Mouse (Mus musculus): ENCODE results near the gene Exoc7. TPM values are rescaled to one million over a fixed set of nuclear protein-coding genes. Genes with fewer than 3 reads are reported as not detected.

Gene Exoc7
- 73.0 and 74.5 TPM in 2 replicates for polyA plus RNA-seq (2015; fragmentation: Nextera tagmentation; extraction: Ambion mirVana)

DNA sequence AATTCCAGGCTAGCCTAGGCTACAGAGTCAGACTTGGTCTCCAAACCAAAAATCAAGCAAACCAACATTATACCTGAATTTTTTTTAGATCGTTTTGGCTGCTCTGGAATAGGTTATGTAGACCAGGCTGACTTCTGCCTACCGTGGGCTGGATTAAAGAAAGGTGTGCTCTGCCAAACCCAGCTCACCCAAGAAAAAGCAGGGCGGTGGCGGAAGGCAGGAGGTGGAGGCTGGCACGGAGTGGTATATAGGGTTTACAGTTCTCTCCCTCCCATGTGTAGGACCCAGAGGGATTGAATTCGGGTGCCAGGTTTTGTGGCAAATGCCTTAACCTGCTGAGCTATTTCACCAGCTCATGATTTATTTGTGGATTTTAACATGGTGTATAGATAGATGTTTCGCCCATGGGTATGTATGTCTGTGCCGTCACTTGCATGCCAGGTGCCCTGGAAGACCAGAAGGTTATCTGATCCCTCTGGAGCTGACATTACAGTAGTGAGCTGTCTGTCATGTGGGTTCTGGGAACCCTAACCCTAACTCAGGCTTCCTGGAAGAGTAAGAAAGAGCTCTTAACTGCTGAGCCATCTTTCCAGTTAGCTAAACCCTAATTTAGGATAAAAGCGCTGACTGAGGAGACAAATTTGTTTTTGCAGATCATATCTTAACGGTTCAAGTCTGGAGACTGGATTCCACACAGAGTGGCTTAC is at the start of gene Exoc7:
Gene Exoc7 (minus strand): TSS at position 215 of the 707 bp plus-strand sequence.
- no peak for DNase-seq (ENCODE audit: low spot score)

DNA sequence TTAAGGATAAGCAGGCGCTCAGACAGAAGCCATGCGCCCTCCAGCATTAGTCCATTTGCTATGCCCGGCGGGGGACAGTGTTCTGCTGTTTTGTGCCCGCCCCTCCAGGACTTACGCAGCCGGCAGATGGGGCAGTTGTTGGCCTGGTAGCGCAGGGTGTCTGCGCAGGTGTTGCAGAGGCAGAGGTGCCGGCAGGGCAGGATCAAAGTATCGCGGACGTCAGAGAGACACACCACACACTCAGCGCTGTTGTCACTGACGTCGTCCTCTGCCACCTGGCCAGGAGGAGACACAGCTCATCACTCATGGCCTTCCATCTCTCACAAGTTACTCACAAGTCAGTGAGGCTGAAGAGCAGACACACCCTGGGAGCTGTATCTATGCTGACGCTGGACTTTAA is 47.5 kb upstream of the Exoc7 start:
- DNase-seq (ENCODE audit: low spot score): peak; percentile 88

DNA sequence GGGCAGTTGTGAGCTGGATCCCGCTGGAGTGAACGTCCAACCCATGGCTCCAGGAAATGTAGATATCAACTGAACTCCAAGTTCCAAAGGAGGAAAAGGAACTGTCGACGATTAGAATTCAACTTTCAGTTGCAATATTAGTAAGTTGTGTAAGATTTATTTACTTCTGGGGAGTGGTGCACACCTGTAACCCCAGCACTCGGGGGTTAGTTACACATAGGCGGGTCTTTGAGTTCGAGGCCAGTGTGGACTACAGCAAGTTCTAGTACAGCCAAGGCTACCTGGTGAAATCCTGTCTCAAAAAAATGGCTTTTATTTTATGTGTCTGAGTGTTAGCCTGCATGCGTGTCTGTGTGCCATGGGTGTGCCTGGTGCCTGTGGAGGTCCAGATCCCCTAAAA is 46.5 kb upstream of the Exoc7 start:
- no peak for DNase-seq (ENCODE audit: low spot score)

DNA sequence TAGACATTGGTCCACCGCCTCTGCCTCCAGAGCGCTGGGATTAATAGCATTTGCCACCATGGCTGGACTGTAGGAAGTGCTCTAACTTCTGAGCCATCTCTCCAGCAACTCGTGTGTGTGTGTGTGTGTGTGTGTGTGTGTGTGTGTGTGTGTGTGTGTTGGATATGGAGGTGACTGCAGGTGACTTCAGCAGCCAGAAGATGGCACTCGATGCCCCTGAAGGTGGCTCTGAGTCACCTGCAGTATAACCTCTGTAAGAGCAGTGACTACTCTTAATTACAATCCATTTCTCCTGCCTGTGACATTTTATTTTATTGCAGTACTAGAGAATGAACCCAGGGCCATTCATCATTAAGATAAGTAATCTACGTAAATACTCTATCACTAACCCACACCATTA is 44.3 kb upstream of the Exoc7 start:
- no peak for DNase-seq (ENCODE audit: low spot score)

DNA sequence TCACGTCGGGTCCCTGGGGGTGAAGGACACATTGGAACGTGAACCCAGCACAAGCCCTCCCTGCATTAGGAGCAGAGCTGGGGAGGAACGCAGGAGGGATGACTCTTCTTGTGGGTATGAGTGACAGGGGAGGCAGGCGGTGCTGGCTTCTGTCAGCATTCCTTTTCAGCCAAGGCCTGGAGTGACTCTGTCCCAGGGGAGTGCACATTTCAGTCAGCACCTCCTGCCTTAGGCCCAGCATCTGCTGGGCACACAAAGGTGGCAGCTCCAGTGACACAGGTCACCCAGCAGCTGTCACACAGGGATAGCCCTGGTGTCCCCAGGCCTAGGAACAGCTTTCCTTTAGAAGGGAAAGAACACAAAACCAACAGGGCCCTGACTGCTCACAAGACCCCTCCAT is 40.9 kb upstream of the Exoc7 start:
- DNase-seq (ENCODE audit: low spot score): no peak

DNA sequence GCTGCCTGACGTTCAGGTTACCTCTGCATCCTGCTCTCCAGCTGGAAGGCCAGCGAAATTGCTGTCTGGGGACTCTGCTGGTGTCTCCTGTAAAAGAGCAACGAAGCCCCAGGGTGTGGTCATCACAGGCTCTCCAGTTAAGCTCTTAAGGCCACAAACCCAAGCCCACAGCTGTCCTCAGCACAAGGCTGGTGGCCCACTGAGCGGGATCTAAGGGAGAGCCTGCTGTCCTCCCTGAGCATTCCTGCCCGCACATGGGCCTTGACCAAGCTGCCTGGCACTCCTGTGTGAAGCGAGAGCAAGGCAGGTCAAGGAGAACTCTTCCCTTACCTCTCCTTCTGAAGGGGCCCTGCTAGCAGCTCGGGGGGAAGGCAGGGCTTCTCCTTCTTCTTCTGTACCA is 40.0 kb upstream of the Exoc7 start:
- no peak for DNase-seq (ENCODE audit: low spot score)

DNA sequence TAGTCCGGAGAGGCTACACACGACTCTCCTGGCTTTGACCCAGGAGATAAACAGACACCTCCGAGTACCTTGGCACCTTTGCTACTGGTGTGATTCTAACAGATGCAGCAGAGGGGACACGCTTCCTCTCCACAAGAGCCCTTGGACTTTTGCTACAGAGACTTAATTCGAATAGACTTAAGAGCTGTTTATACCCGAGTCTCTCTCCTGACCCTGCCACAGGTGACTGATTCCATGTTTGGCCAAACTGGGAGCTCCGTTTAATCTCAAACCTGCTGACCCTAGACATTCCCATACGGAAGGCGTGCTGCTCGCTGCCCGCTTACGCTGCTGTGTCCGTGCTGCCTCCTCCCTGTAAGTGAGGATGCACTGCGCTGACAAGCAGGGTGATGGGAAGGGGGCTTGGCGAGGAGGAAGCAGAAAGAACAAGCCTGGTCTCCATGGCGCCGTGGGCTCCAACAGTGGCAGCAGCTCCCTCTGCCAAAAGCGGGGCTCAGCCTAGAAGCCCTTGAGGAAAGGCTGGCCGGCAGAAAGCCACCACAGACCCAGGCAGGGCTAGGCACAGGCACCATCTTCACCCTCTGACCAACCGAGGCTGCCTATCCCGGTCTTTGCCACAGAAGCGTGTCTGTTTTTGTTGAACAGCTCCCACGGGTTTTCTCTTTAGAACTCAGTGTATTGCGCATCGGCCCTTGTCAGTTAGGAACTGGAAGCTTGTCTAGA is 35.2 kb upstream of the Exoc7 start:
- DNase-seq (ENCODE audit: low spot score): no peak

DNA sequence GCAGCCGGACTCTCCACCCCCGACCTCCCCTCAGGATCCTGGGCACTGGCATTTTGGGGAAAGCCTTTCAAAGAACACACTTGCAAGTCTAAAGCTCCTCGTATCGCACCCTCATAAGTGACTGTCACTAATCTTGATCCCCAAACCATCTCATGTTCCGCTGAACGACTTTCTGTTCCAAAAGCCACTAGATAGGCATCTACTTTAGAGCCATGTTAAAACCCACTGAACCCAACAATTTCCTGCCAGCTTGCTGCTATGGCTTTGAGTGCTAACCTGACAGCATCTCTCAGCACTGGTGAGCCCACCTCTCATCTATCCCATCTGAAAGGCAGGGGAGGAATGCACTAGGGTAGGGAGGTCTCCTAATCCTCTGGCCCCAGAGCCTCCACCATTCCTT is 30.5 kb upstream of the Exoc7 start:
- peak; percentile 64 for DNase-seq (ENCODE audit: low spot score)

DNA sequence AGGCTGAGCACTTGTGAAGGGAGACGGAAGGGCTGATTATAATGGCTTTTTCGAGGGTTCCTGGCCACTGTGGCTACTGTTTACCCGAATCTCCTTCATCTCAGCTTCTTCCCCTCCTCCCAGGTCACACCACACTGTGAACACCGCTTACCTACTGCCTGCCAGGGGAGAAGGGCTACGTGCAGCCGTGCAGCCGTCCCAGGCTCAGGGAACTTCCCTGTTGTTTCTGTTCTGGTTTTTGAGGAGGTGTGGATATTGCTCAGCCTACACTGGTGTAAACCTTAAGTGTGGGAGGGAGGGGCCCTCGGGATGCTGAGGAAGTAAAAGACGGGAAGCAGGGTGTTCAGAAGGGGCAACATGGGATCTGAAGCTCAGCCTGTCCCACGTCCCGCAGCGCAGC is 30.0 kb upstream of the Exoc7 start:
- DNase-seq (ENCODE audit: low spot score): no peak

DNA sequence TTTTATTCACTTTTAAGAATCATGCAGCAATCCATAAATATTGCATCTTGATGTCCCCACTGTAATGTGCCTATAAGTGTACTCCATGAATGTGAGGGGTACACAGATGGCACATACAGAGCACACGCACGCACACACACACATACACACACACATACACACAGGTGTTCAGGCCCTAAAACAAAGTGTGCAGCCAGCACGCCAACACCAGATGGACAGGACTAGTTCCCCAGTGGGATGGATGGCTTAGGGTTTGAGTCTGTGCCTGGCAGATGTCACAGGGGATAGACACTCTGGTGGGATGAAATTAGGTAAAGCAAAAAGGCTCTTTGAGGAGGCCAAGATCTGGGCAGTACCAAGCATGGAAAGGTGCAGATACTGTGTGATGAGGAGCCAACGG is 29.4 kb upstream of the Exoc7 start:
- DNase-seq (ENCODE audit: low spot score): no peak

DNA sequence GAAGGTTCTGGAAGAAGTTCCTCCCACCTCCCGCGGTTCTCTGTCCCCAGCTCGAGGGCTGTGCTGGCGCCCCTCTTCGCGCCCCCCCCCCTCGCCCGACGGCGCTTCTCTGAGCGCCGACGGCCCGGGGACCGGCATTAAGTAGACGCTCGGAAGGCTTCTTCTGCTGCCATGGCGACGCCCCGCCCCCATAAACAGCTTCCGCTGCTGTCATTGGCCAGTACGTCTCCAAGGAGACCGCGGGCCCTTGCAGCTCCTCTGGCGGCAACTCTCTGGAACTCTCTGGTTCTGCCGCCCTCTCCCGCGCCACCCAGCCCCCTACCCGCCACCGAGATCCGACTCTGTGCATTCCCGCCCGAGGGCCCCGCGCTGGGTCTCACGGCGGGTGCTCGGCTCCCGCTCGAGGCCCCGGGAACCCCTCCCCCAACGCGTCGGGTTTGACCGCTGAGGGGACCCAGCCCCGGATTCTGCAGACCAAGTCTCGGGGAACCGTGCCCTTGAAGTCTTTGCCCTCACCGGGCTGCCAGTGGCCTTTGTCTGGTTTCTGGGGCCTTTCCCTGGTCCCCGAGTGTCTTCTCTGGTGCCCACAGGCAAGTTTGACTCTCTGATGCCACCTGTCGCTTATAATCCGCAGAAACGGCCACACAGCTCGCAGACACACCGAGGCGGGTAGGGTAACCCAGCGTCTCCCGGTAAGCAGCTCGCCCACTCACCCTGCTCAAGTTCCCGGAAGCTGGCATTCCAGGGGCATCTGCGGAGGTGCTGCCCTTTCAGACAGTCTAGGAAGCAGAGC is 28.4 kb upstream of the Exoc7 start, which contains the start of gene Foxj1:
Gene Foxj1 (minus strand): TSS at position 156 of the 793 bp plus-strand sequence.
- DNase-seq (ENCODE audit: low spot score): peak; percentile 95

DNA sequence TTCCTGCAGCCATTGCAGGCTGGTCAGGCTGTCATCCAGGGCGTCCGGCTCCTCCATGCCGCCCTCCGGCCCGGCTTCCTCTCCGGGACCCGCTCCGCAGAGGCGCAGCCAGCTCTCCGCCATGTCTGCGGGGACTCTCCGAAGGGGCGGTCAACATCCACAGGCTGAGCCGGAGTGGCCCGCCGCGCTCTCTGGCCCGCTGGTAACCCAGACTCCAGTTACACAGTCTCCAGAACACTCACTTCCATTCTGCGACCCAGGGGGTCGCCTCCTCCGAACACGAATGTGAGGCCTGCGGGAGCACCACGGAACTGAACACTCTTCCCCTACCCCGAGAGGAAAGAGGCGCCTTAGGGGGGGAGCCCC is 27.4 kb upstream of the Exoc7 start:
- DNase-seq (ENCODE audit: low spot score): no peak

DNA sequence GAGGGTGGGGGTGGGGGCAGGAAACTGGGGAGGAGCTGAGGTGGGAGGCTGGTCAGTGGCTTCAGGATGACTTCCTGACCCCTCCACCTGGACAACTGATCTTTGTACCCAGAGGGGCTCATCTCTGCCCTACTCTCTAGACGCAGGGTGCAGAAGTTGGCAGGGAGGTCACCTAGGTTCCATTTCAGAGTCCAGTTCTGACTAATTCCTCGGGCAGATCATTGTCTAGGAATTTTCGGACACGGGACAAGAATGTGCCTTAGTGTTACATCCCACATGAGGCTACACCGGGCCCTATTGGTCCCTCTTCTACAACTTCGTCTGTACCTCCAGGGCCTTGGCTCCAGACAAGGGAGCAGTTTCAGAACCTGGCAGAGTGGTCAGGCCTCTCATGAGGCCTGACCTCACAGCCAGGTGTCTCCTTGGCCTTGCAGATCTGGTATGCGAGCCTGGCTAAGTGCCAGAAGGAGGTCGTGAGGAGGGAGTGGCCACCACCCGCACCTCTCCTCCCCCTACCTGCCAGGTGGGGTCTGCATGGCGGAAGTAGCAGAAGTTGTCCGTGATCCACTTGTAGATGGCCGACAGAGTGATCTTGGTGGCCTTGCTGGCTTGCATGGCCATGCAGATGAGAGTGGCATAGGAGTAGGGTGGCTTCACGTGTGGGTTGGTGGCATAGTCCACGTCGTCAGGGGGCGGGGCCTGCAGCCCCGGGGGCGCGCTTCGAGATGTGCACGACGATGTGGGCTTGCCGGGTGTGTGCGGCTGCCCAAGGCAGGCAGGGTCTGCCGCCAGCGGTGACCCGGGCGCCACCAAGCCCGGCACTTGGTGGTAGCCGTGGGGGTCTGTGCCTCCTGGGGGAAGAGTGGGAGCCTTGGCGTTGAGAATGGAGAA is 26.7 kb upstream of the Exoc7 start:
- no peak for DNase-seq (ENCODE audit: low spot score)

DNA sequence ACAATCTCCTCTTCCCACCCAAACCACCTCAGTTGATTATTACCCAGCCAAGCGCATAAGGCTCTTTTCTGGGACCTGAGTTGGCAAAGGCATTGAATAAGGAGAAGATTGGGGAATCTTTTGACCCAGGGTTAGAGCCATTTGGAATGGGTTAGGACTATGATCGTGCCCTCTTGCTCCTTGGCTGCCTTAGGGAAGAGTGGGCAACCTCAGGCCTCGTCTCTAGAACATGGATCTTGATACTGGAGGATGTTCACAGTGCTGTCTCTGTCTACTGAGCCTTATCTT is 25.9 kb upstream of the Exoc7 start:
- no peak for DNase-seq (ENCODE audit: low spot score)

DNA sequence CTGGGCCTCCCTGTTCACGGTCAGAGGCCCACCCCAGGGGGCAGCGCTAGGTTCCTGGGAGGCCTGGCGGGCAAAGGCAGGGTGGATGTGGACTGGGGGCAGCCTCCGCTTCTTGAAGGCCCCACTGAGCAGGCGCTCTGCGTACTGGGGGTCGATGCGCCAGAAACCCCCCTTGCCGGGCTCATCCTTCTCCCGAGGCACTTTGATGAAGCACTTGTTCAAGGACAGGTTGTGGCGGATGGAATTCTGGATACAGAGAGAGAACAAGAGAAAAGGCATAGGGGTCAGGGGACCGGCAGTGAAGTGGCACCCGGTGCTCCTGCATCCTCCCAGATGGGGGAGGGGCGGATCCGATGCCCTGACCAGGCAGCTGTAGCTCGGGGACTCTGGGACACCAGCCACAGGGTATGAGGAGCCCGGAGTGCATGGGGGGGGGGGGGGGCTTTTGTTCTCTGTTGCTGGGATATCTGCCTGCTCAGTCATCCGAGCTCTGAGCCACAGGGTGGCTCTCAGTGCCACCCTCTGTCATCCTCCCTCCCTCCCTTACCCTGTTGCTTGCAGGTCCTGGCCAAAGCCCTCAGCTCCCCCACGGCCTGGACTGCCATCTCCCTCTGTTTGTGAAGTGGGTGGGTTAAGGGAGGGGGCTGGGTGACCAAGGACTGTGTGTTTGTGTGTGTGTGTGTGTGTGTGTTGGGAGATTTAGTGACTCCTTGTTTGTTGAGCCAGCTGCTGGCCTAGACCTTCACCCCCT is 25.4 kb upstream of the Exoc7 start:
- no peak for DNase-seq (ENCODE audit: low spot score)

DNA sequence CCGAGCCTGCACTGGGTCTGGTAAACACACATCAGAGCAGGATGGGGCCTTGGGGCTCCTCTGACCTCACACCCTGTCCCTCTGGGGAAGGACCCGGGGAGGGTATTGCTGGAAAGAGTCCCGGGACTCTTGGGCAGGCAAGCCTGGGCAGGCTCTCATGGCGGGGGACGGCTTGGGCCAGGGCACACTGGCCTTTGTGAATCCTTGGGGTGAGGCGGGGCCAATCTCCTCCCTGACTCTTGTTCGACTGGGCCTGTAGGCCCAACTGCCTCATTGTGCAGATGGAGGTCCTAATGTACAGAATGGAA is 23.1 kb upstream of the Exoc7 start:
- DNase-seq (ENCODE audit: low spot score): no peak

DNA sequence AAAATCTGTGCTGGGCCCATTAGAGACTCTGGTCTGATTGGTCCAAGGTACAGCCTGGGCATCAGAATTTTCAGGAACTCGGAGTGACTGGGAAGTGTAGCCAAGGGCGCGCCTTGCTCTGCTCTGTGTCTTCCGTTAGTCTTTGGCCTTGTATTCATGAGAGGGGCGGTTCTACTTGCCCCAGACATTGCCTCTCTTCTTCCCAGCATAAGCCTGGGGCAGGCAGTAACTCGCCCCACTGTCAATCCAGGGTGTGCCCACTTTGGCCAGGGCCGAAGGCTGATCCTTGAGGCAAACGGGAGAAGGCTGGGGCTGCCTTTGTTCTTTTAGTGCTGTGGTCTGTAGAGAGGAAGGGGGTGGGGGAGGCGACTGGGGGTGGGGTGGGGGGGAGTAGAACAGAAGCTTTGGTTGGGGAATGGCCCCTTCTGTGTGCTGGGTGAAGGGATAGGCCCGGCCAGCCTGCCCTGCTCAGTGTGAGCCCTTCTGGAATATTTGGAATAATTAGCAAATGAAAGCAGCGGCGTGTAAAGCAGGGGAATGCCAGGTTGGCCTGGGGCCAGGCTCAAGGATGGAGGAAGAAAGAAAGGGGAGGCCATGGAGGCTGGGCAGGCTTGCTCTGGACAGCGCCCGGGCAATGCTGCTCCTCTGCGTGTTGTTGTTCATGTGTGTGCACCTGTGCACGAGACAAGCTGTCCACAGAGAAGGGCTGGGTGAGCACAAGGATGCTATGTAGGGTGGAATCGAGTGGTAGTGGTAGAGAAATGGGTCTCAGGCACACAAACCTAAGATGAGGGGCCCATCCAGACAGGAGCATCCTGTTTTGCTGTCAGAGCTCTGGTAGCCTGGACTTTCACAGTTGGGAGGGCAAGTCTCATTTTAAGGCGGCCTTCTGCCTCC is 22.5 kb upstream of the Exoc7 start:
- DNase-seq (ENCODE audit: low spot score): no peak

DNA sequence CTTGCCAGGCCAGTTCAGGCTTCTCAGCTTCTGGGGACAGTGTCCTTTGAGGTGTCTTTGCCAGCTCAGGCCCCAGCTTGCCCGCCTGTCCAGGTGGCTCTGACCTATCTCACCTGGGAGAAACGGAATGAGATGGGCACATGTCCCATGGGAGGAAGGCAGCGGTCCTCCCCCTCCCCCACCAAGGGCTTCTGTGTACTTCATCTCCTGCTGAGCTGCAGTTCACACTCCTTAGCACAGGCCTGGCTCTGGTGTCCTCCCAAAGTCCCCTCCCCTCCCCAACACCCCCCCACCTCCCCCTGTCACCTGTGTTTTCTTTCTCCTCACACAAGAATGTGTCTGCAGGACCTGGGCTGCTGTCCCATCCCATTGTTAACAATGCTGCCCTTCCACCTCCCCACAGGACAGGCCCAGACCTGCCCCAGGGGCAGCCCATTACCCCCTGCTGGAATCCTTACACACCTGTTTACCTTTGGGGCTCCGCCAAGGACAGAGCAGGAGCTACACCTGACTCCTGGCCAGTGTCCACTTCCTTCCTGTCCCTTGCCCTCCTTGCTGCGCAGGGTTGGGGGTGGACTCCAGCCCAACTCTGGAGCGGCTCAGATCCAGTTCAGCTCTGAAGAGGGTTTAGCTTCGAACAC is 20.1 kb upstream of the Exoc7 start:
- no peak for DNase-seq (ENCODE audit: low spot score)
